Mouse (Mus musculus) liver, embryonic 15.5 days (tissue): ENCODE measurements around the gene Pex13. TPM values are rescaled to one million over a fixed set of nuclear protein-coding genes. Genes with fewer than 3 reads are reported as not detected.
A peak's percentile ranks its signal among the peaks of the same experiment; 100 is the strongest.
"Not testable (repeated sequence)": the region's sequence is repeated elsewhere in the genome, so short reads cannot be mapped to it uniquely, and the experiment has no call there.

Experiments
- ATAC-seq: fragments of 200-750 bp; cut with Nextera tagmentation; 2 replicates; pipeline ENCODE4 v1.8.0; 2017; ENCODE audit warnings: moderate number of reproducible peaks, mild to moderate bottlenecking, moderate library complexity; ENCODE audit not compliant: insufficient read depth
- H3K27ac ChIP-seq: fragments of 300-500 bp; sonication (generic); replicated peaks from 2 replicates; pipeline ENCODE4 v1.5.1; 2015; ENCODE audit warnings: mild to moderate bottlenecking, inconsistent platforms
- H3K27me3 ChIP-seq: fragments of 300-500 bp; sonication (generic); 2 replicates; pipeline ENCODE4 v1.6.1; 2015; ENCODE audit warnings: mild to moderate bottlenecking, inconsistent platforms
- H3K36me3 ChIP-seq: fragments of 300-500 bp; sonication (generic); replicated peaks from 2 replicates; pipeline ENCODE4 v1.6.1; 2015; ENCODE audit warnings: moderate library complexity, mild to moderate bottlenecking, inconsistent platforms
- H3K4me1 ChIP-seq: fragments of 300-500 bp; sonication (generic); replicated peaks from 2 replicates; pipeline ENCODE4 v1.6.1; 2015; ENCODE audit warnings: inconsistent platforms
- H3K4me2 ChIP-seq: fragments of 300-500 bp; sonication (generic); 2 replicates; pipeline ENCODE4 v1.6.1; 2015; ENCODE audit warnings: moderate library complexity, mild to moderate bottlenecking, inconsistent platforms
- H3K4me3 ChIP-seq: fragments of 300-500 bp; sonication (generic); replicated peaks from 2 replicates; pipeline ENCODE4 v1.5.1; 2015; ENCODE audit warnings: mild to moderate bottlenecking, inconsistent platforms
- H3K9ac ChIP-seq: fragments of 300-500 bp; sonication (generic); 2 replicates; pipeline ENCODE4 v1.6.1; 2015; ENCODE audit warnings: moderate library complexity, mild to moderate bottlenecking, inconsistent platforms
- H3K9me3 ChIP-seq: fragments of 300-500 bp; sonication (generic); replicated peaks from 2 replicates; pipeline ENCODE4 v1.6.1; 2016; ENCODE audit warnings: inconsistent platforms
- WGBS: fragments of 180-500 bp; shearing (Covaris S2); methylation state at CpG from one replicate; pipeline ENCODE4 v1.1.7; 2015; ENCODE audit warnings: mixed read lengths; ENCODE audit not compliant: insufficient replicate concordance; 5-methylcytosine and 5-hydroxymethylcytosine counted together
- polyA plus RNA-seq: library from polyadenylated mRNA; unstranded; fragments of >200 nt; fragmentation: Nextera tagmentation; extraction: Ambion mirVana; gene quantifications from 2 replicates; pipeline ENCODE4 v1.2.1, GENCODE M21; 2015

Gene Pex13
- polyA plus RNA-seq, 1 experiment from 2014 or later: 11.4 TPM

DNA sequence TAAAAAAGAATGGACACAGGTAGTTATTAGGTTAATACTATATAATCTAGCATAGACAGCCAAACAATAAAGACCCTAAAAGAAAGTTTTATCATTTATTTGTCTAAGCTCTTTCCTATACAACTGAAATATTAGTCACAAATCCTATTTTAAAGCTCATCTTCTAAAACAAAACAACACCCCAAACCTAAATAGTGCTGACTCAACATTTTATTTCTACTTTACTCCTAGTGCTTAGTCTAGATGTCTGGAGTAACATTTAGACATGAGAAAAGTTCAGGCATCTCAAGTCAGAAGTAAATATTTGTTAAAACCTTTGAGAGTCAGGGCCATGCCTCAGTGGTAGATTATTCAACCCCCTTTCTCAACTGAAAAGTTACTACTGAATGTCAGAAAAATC is 18.3 kb downstream of the Pex13 start:
- Histone ChIP-seq H3K4me2 (no peak overlapping the region), H3K9me3 (no peaks in the 10 kb centered on the region), H3K9ac (no peak overlapping the region), H3K36me3 (peaks cover 28% of the 10 kb centered on the region), H3K4me3 (no peak overlapping the region), H3K4me1 (no peaks in the 10 kb centered on the region), H3K27me3 (no peaks in the 10 kb centered on the region), H3K27ac (no peak overlapping the region)
- no peak for ATAC-seq

DNA sequence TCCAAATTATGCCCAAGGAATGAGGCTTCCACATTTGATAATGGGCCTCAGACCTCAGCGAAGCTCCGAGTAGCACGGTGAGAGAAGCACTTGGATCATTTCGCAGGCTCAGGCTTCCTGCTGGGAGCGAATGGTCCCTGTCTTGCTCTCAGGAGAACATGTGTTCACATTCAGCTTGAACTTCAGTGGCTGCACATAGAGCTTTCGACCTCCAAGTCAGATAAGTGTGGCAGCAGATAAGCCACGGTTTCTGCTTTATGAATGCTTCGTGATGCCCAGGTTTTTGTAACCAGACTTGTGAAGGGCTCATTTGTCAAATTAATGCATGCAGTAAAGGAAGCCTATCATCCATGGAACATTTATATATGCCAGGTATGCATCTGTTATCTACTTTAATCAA is 31.2 kb downstream of the Pex13 start:
- H3K27ac ChIP-seq: no peak overlapping the region
- H3K4me1 ChIP-seq: peaks cover 15% of the 10 kb centered on the region
- 55% methylated on average over 8 of the region's 8 CpGs for WGBS
- H3K4me3 ChIP-seq: no peak overlapping the region
- no peaks in the 10 kb centered on the region for H3K36me3 ChIP-seq
- 0 out of 2 replicates have a peak overlapping the region, but pooled peaks have one; percentile 97 for H3K4me2 ChIP-seq
- no peak for ATAC-seq
- H3K9ac ChIP-seq: no peak overlapping the region
- H3K27me3 ChIP-seq: no peaks in the 10 kb centered on the region
- no peaks in the 10 kb centered on the region for H3K9me3 ChIP-seq

DNA sequence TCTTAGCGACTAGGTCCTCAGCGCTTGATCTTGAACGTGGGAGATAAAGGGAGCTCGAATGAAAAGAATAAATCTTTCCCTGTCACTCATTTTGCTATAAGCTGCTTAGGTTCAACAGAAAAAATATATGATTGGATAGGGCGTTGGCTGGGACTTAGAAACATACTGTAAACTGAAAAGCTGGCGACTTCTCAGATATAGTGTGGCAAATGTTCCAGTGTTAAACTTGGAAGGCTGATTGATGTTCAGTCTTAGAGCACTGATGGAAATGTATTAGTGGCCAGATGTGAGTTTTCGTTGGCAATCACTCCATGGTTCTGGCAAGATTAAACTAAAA is 31.9 kb downstream of the Pex13 start:
- peak overlapping the region; percentile 37 for H3K9ac ChIP-seq
- H3K4me1 ChIP-seq: peaks cover 15% of the 10 kb centered on the region
- peak overlapping the region; percentile 93 for H3K4me3 ChIP-seq
- H3K4me2 ChIP-seq: peak overlapping the region; percentile 97
- peak; percentile 6 for ATAC-seq
- no peaks in the 10 kb centered on the region for H3K27me3 ChIP-seq
- H3K27ac ChIP-seq: peak overlapping the region; percentile 62; the same call in 1 of the 2 replicates
- 10% methylated on average over 7 of the region's 7 CpGs for WGBS
- H3K36me3 ChIP-seq: no peaks in the 10 kb centered on the region
- H3K9me3 ChIP-seq: no peaks in the 10 kb centered on the region

GRCm38 (mm10) chr11:23632945-23633878 is 32.5 kb downstream of the Pex13 start, which contains the start of gene 0610010F05Rik:
0610010F05Rik (minus strand) TSS chr11:23633639.
- H3K9ac ChIP-seq: peak within 1 kb of the TSS; percentile 89
- under 1% methylated on average over 82 of the region's 103 CpGs for WGBS
- H3K9me3 ChIP-seq: no peaks in the 10 kb centered on the region
- no peaks in the 10 kb centered on the region for H3K27me3 ChIP-seq
- H3K4me3 ChIP-seq: peak within 1 kb of the TSS; percentile 93
- ATAC-seq: peak; percentile 100
- H3K4me1 ChIP-seq: peaks cover 15% of the 10 kb centered on the region
- H3K36me3 ChIP-seq: no peaks in the 10 kb centered on the region
- peak within 1 kb of the TSS; percentile 88 for H3K27ac ChIP-seq
- H3K4me2 ChIP-seq: peak within 1 kb of the TSS; percentile 97

DNA sequence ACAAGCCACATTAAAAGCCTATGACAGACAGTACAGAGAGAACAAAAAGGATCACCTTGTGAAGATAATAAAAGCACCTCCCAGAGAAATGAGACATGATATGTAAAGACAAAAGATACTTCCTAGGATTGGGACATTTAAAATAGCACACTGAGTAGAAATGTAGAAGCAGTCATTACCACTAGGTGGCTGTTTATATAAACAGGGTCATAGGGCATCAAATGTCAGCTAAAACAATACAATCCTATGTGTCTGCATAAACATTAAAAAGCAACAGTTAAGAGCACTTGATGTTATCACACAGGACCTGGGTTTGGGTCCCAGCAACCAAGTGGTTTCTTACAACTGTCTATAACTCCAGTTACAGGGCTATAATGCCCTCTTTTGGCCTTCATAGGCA is 35.1 kb downstream of the Pex13 start:
- H3K27me3 ChIP-seq: no peaks in the 10 kb centered on the region
- ATAC-seq: no peak
- H3K27ac ChIP-seq: no peak overlapping the region
- H3K36me3 ChIP-seq: no peaks in the 10 kb centered on the region
- H3K4me1 ChIP-seq: peaks cover 15% of the 10 kb centered on the region
- no peak overlapping the region for H3K4me3 ChIP-seq
- no peak overlapping the region for H3K4me2 ChIP-seq
- no peaks in the 10 kb centered on the region for H3K9me3 ChIP-seq
- H3K9ac ChIP-seq: no peak overlapping the region

DNA sequence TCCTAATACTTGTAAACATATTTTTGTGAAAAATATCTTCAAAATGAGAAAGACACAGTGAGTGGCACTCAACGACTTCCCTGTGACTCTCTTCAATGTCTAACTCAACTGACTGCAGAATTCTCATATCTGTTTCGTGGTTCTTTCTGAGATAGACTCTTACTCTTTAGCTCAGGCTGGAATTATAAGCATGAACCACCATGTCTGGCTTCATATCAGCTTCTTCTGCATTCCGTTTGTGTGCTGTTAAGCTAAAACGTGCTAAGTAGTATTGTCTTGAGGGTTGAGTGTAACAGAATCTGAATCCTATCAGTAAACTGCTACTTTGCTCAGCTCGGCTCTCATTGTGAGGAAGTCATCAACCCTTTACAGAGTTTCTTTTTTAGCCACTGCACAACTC is 46.8 kb downstream of the Pex13 start:
- H3K36me3 ChIP-seq: peaks cover 6% of the 10 kb centered on the region; the same call in 1 of the 2 replicates
- no peak overlapping the region for H3K4me3 ChIP-seq
- no peaks in the 10 kb centered on the region for H3K27me3 ChIP-seq
- H3K9me3 ChIP-seq: no peaks in the 10 kb centered on the region
- H3K9ac ChIP-seq: no peak overlapping the region
- H3K27ac ChIP-seq: no peak overlapping the region
- no peak for ATAC-seq
- H3K4me2 ChIP-seq: no peak overlapping the region
- 39% methylated on average over 5 of the region's 5 CpGs for WGBS
- no peaks in the 10 kb centered on the region for H3K4me1 ChIP-seq

DNA sequence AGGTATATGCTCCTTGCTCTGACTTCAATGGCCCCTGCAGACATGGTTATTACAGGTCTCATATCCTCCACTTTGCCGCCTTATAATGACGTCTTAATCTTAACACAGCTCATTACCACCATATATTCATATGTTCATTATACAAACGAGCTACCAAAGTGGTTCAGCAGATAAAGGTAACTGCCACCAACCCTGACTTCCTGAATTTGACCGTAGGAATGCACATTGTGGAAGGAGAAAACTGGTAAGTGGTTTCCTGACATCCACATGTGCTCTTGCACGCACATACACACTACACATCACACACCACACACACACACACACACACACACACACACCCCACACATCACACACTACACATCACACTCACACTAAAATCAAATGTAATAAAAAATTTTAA is 51.2 kb downstream of the Pex13 start:
- Histone ChIP-seq H3K9me3 (no peaks in the 10 kb centered on the region), H3K36me3 (peaks cover 3% of the 10 kb centered on the region; the same call in 1 of the 2 replicates), H3K4me1 (no peaks in the 10 kb centered on the region), H3K27ac (no peak overlapping the region), H3K9ac (no peak overlapping the region), H3K4me3 (no peak overlapping the region), H3K27me3 (no peaks in the 10 kb centered on the region), H3K4me2 (no peak overlapping the region)
- ATAC-seq: no peak
- WGBS: 30% methylated on average over 5 of the region's 5 CpGs

DNA sequence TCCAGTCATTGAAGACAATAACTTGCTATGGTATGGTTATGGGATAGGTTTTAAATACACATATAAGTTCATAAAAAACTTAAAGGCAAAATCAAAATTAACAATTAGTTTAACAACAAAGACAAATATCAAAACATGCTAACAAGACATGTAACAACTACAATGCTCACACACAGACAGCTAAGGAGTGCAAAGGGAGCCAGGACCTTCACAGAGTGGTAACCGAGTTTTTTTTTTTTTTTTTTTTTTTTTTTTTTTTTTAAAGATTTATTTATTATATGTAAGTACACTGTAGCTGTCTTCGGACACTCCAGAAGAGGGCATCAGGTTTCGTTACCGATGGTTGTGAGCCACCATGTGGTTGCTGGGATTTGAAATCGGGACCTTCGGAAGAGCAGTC is 58.5 kb downstream of the Pex13 start:
- not testable (repeated sequence) for H3K9ac ChIP-seq, H3K27me3 ChIP-seq, H3K4me1 ChIP-seq, H3K9me3 ChIP-seq, ATAC-seq, H3K36me3 ChIP-seq, H3K4me2 ChIP-seq, H3K27ac ChIP-seq, H3K4me3 ChIP-seq
- WGBS: 87% methylated on average over 6 of the region's 6 CpGs

Other genes with a start within 250 kb of the Pex13 start
- 22.7 and 25.9 TPM in 2 replicates for gene Ahsa2, start 167.9 kb downstream of the Pex13 start, polyA plus RNA-seq
- not detected in 2 replicates for gene 1700093K21Rik, start 144.8 kb downstream of the Pex13 start, polyA plus RNA-seq
- gene 0610010F05Rik, start 32.3 kb downstream of the Pex13 start, polyA plus RNA-seq: 9.5 and 9.6 TPM in 2 replicates
- gene Pus10, start 285 bp downstream of the Pex13 start, polyA plus RNA-seq: 10.6 and 11.9 TPM in 2 replicates
- gene Rel, start 105.0 kb upstream of the Pex13 start, polyA plus RNA-seq: 0.46 and 0.48 TPM in 2 replicates
- gene Papolg, start 229.3 kb upstream of the Pex13 start, polyA plus RNA-seq: 3.7 and 3.8 TPM in 2 replicates